Mouse (Mus musculus) kidney, embryonic 14.5 days (tissue): ENCODE measurements around the gene Tspan13. TPM values are rescaled to one million over a fixed set of nuclear protein-coding genes. Genes with fewer than 3 reads are reported as not detected.
A peak's percentile ranks its signal among the peaks of the same experiment; 100 is the strongest.

Experiments used
- ATAC-seq: fragments of 200-750 bp; cut with Nextera tagmentation; 2 replicates; pipeline ENCODE4 v1.8.0; 2017; ENCODE audit warnings: moderate number of reproducible peaks, mild to moderate bottlenecking, moderate TSS enrichment, moderate library complexity; ENCODE audit not compliant: low FRiP score, low TSS enrichment
- H3K27ac ChIP-seq: fragments of 300-500 bp; sonication (generic); 2 replicates; pipeline ENCODE4 v1.5.1; 2014; ENCODE audit warnings: low read depth, mild to moderate bottlenecking, low read length, moderate library complexity, mixed read lengths
- H3K27me3 ChIP-seq: fragments of 300-500 bp; sonication (generic); 2 replicates; pipeline ENCODE4 v1.6.1; 2014; ENCODE audit warnings: mild to moderate bottlenecking, low read length; ENCODE audit not compliant: control insufficient read depth, insufficient read depth
- H3K36me3 ChIP-seq: fragments of 300-500 bp; sonication (generic); 2 replicates; pipeline ENCODE4 v1.6.1; 2014; ENCODE audit warnings: low read length, mixed read lengths; ENCODE audit not compliant: control insufficient read depth, insufficient read depth
- H3K4me1 ChIP-seq: fragments of 300-500 bp; sonication (generic); 2 replicates; pipeline ENCODE4 v1.6.1; 2014; ENCODE audit warnings: low read length, mixed read lengths; ENCODE audit not compliant: control insufficient read depth, insufficient read depth
- H3K4me2 ChIP-seq: fragments of 300-500 bp; sonication (generic); replicated peaks from 2 replicates; pipeline ENCODE4 v1.6.1; 2014; ENCODE audit warnings: low read depth, mild to moderate bottlenecking, low read length
- H3K4me3 ChIP-seq: fragments of 300-500 bp; sonication (generic); 2 replicates; pipeline ENCODE4 v1.5.1; 2014; ENCODE audit warnings: mild to moderate bottlenecking, low read length
- H3K9ac ChIP-seq: fragments of 300-500 bp; sonication (generic); 2 replicates; pipeline ENCODE4 v1.6.1; 2014; ENCODE audit warnings: low read depth, mild to moderate bottlenecking, low read length, moderate library complexity
- H3K9me3 ChIP-seq: fragments of 300-500 bp; sonication (generic); 2 replicates; pipeline ENCODE4 v1.6.1; 2016; ENCODE audit warnings: low read length; ENCODE audit not compliant: control insufficient read depth
- WGBS: fragments of 180-500 bp; shearing (Covaris S2); extraction: QIAGEN DNeasy Blood & Tissue Kit; methylation state at CpG from one replicate; pipeline ENCODE4 v1.1.7; 2014; 5-methylcytosine and 5-hydroxymethylcytosine counted together
- polyA plus RNA-seq: library from polyadenylated mRNA; unstranded; fragments of >200 nt; fragmentation: Nextera tagmentation; extraction: Ambion mirVana; gene quantifications from 2 replicates; pipeline ENCODE4 v1.2.1, GENCODE M21; 2014

The Tspan13 gene
- polyA plus RNA-seq, 1 experiment from 2014 or later, result 99.7 TPM

- no peak overlapping the region for H3K4me3 ChIP-seq
- H3K9ac ChIP-seq, result no peak overlapping the region
- no peak overlapping the region for H3K4me2 ChIP-seq
- no peak for ATAC-seq
- no peaks in the 10 kb centered on the region for H3K27me3 ChIP-seq
- no peak overlapping the region for H3K27ac ChIP-seq
- H3K4me1 ChIP-seq, result no peaks in the 10 kb centered on the region
- WGBS, result 85% methylated on average over 3 of the region's 3 CpGs
- no peaks in the 10 kb centered on the region for H3K9me3 ChIP-seq
- H3K36me3 ChIP-seq, result no peaks in the 10 kb centered on the region
Measured at GRCm38 (mm10) chr12:35975898-35976297, 66.4 kb downstream of the Tspan13 start.

DNA sequence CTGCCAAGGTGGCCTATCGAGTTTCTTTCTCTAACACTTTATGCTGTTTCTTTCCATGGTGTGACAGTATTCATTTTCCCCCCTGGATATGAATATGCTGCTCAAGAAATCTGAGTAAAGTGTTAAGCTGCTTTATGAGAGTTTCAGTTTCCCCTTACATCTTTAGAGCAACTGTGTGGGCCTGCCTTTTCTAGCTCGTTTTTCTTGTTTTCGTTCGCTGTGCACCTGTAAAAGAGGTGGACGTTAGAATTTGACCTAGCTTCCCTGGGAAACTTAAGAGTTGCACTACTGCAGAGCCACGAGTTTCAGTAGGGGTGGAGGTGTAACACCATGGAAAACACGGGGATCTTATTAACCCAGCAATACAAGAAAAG, 75.5 kb downstream of the Tspan13 start:
- Histone ChIP-seq H3K36me3 (no peaks in the 10 kb centered on the region), H3K27ac (no peak overlapping the region), H3K4me1 (no peaks in the 10 kb centered on the region), H3K9ac (no peak overlapping the region), H3K9me3 (no peaks in the 10 kb centered on the region), H3K4me2 (no peak overlapping the region), H3K4me3 (no peak overlapping the region), H3K27me3 (no peaks in the 10 kb centered on the region)
- ATAC-seq, result no peak
- WGBS, result 54% methylated on average over 7 of the region's 7 CpGs

DNA sequence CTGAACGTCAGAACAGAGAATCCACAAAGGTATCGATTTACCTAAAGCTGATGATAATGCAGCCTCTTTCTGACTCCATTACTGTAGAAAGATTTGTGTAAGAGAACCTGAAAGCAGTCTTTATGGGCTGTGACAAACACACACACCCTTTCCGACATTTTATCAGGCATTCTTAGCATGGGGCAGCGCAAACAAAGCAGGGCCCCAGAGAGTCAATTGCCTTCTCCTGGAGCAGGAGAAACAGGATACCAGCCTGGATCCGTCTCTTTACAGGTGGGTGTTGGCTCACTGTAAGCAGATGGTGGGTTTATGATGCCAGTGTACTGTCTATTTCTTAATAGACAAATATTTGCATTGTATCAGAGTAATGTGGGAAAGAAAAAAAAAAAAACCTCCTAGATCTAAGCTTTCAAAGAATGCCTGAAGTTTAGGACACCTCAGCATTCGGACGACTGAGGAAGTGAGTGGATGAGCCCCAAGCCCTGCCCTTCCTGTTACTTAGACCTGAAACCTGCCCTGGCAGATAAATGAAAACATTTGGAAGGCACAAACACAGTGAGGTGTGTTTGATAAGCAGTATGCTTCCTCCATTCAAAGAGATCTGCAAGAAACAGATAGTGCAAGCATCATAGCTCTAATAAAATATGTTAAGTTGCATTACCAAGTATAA, 76.1 kb downstream of the Tspan13 start:
- H3K4me1 ChIP-seq, result no peaks in the 10 kb centered on the region
- peak; percentile 43; the same call in 1 of the 2 replicates for ATAC-seq
- no peaks in the 10 kb centered on the region for H3K36me3 ChIP-seq
- 38% methylated on average over 7 of the region's 7 CpGs for WGBS
- no peak overlapping the region for H3K4me3 ChIP-seq
- H3K27me3 ChIP-seq, result no peaks in the 10 kb centered on the region
- H3K27ac ChIP-seq, result no peak overlapping the region
- H3K9me3 ChIP-seq, result no peaks in the 10 kb centered on the region
- H3K9ac ChIP-seq, result no peak overlapping the region
- no peak overlapping the region for H3K4me2 ChIP-seq

Other genes with a start within 250 kb of the Tspan13 start
- gene Agr3, start 116.9 kb downstream of the Tspan13 start, polyA plus RNA-seq, result not detected in 2 replicates
- gene Agr2, start 49.6 kb downstream of the Tspan13 start, polyA plus RNA-seq, result 2.1 and 2.8 TPM in 2 replicates
- gene Ankmy2, start 114.6 kb upstream of the Tspan13 start, polyA plus RNA-seq, result 29.0 and 36.4 TPM in 2 replicates
- gene Bzw2, start 115.6 kb upstream of the Tspan13 start, polyA plus RNA-seq, result 243 and 256 TPM in 2 replicates
- not detected in 2 replicates for gene Lrrc72, start 210.9 kb upstream of the Tspan13 start, polyA plus RNA-seq